Mouse (Mus musculus) forelimb bud, embryonic 11.5 days (tissue): ENCODE results near the gene Carmil3.
A peak's percentile ranks its signal among the peaks of the same experiment; 100 is the strongest.

Experiments
- DNase-seq: peaks from one replicate; pipeline ENCODE4 v3.0.0-alpha.2; 2012; ENCODE audit warnings: low read depth, low spot score

The Carmil3 gene

GRCm38 (mm10) chr14:55490361-55491201, at the start of gene Carmil3:
Gene Carmil3, plus strand, starts transcription at chr14:55490651.
- peak; percentile 58 for DNase-seq

GRCm38 (mm10) chr14:55457693-55458092, 32.8 kb upstream of the Carmil3 start:
- DNase-seq = no peak

DNA sequence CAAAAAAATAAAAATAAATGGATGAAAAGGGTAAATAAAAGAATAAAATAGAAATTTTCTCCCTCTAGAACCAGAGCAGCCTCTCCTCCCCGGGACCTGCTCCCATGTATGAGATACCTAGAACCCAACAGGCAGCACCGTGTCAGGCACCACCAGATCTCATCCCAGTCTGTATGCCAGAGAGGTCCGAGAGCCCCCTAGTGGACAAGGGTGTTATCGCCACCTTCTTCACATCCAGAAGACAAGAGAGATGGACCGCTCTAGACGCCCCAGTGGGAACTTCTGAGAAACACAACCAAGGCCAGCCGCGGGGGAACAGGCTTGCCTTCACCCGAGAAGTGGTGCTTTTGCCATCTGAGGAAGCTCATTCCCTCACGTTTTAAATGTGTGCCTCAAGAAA, 32.2 kb upstream of the Carmil3 start:
- DNase-seq = peak; percentile 53

DNA sequence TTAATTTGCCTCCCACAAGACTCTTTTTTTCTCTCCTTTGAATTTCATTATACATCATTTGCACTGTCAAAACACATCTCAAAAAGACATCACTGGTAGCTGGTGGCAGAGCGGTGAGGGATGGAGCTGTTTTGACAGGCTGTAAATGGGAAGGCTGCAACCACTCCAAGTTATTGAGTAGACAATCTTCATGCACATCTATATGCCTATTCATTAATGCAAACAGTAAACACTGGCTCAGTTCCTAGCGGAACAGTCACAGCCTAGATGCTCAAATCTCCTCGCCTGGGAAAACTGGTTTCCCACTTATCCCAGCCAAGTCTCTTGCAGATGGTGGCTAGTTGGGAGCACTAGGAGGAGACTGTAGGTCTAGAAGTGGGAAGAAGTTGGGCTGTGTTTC, 31.7 kb upstream of the Carmil3 start:
- DNase-seq = no peak

DNA sequence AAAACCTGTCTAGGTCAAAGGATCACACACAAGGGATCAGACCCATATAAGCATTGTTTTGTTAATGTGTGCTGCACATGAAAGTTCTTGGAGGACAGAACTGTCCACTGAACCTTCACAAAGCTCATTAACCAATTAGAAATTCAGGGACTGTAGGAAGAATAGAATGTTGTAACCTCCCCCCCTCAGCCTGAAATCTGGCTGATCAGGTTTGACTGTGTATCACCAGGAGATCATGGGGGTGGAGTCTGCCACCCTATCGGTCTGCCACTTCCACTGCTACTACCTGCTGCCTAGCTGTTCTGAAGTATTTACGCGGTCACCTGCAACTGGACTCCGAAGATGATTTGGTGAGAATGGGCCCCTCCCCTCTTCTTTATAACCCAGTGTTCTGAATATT, 30.7 kb upstream of the Carmil3 start:
- DNase-seq = no peak

- no peak for DNase-seq
These were observed 30.2 kb upstream of the Carmil3 start for GRCm38 (mm10) chr14:55460297-55460696.

DNA sequence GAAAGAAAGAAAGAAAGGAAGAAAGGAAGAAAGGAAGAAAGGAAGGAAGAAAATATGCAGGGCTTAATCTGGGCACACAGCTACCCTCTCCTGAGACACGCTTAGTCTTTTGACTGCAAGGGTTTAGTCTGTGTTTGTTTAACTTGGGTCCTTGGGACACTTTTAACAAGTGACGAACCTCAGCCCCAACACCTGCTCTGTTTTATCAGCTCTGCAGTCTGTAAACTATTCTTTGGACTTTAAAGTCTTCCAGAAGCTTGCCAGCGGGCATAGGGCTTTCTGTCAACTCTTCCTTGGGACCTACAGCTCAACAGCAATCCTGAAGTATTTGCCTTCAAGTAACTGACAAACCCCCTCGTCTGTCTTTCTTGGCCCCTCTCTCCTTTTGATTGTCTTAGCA, 28.7 kb upstream of the Carmil3 start:
- DNase-seq = no peak

GRCm38 (mm10) chr14:55466481-55466880, 24.0 kb upstream of the Carmil3 start:
- DNase-seq = no peak

DNA sequence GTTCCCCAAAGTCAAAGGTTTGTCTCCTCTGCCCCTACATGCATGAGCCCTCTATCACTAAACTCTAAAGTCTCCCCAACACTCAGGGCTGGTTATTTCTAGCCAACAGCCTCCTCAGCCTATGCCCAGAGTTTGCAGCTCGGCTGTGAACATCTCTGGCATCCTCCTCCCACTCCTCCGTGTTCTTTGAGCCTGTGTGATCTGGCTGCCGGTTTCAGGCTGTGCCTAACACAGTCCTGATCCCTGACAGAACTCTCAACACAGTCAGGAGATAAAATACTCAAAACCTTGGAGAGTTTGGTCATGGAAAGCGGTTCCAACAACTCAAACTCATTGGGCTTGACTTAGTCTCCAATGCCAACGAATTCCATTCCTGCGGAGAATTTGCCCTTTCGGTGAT, 23.3 kb upstream of the Carmil3 start:
- DNase-seq = no peak

DNA sequence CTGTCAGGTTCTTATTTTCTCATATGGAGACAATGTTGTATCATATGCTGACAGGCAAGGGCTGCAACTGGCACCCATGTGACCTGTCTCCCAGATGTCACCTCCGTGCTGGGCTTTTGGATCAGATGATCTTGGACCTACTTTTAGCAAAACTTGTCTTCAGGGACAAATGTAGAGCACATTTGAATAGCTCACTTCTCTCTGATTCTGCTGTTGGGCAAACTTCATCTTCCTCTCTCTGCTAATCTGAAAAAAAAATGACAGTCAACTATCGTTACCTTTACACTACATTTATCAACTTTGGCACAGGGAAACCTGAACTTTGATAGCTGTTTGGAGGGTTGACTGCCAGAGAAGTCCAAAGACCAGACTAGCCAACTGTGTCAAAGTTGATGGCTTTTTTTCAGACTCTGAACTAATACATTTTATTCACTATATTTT, 22.1 kb upstream of the Carmil3 start:
- DNase-seq = no peak

DNA sequence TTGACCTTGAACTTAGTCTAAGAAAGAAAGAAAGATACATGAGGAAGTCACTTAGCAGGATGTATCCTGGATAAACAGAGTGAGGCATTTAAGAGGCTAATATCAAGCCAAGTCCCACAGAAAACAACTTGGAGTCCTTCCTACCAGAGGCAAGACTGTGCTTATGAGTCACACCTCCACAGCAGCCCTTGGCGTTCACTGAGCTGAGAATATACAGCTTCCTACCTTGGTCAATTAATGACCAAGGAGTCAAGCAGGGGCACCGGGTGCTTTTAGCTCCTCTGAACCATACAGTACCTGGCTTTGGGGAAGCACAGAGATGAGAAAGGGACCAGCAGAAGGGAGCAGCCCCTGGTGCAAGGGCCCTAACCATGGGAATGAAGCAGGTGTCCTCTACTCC, 21.4 kb upstream of the Carmil3 start:
- no peak for DNase-seq

DNA sequence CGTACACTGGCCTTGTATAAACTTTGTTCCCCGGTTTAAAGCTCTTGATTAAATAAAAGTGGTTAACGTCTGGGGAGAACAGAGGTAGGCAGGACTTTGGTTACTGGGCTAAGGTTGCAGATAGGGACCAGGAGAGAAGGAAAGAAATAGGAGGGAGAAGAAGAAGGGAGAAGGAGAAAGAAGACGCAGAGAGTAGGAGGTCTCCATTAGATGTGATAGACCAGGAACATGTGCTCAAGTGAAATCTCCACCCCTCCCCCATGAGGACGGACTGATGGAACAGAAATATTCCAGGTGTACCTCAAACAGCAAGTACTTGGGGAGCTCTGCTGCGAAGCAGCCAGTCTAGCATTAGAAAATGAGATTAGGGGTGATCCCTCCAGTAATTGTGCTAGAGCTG, 20.6 kb upstream of the Carmil3 start:
- DNase-seq = no peak

- DNase-seq = no peak
These were observed 19.6 kb upstream of the Carmil3 start for GRCm38 (mm10) chr14:55470806-55471205.

DNA sequence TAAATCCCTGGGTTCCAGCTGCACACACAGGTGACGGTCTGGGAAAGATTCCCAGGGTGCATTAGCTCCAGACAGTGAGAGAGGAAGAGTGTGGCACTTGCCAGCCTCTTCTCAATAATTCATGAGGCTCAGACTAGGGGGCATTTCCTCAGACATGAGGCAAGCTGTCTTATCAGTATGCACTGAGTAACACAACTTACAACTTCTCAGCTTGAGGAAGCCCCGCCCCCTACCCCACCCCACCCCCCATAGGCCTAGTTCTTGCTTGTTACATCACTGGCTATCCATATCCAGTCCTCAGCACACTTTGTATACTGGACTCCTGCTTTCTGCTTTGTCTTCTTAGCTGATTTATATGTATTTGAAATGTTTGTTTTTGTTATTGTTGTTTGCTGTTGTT, 14.8 kb upstream of the Carmil3 start:
- no peak for DNase-seq

DNA sequence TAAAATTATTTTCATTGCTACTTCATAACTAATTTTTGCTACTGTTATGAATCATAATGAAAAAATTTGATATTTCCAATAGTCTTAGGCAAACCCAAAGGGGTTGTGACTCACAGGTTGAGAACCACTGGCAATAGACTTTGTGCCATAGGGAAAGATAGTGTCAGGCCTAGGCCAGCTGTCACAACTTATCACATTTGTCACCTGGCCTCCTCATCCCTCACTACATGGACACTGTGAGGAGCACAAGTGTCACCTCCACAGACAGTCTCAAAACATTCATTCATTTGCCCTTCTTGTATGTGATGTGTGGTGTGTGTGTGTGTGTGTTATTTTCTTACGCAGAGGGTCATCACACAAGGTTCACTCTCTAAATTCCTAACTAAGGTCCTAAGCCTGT, 13.0 kb upstream of the Carmil3 start:
- DNase-seq = no peak

- no peak for DNase-seq
These were observed 12.6 kb upstream of the Carmil3 start for GRCm38 (mm10) chr14:55477829-55478228.

- DNase-seq = peak; percentile 79
These were observed 11.5 kb upstream of the Carmil3 start, which contains the start of gene Dhrs4 for GRCm38 (mm10) chr14:55478651-55479599. Gene Dhrs4, plus strand, starts transcription at chr14:55478758.

DNA sequence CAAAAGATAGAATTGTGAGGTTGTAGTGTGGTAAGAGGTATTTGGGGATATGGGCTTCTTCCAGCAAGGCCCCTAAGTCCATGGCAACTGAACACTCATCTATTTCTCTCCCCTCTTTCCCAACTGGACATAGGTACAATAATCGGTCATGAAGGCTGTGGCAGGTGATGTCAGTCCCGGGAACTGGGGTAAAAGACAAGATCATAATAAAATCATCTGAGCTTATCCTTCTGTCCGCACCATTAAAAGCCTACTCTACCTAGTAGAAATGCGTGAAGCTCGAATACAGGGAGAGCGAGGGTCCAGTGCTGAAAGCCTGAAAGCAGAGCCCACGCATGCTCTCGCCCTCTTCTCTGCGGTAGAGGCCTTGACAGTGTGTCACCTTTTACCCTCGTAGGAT, 10.8 kb upstream of the Carmil3 start:
- no peak for DNase-seq

DNA sequence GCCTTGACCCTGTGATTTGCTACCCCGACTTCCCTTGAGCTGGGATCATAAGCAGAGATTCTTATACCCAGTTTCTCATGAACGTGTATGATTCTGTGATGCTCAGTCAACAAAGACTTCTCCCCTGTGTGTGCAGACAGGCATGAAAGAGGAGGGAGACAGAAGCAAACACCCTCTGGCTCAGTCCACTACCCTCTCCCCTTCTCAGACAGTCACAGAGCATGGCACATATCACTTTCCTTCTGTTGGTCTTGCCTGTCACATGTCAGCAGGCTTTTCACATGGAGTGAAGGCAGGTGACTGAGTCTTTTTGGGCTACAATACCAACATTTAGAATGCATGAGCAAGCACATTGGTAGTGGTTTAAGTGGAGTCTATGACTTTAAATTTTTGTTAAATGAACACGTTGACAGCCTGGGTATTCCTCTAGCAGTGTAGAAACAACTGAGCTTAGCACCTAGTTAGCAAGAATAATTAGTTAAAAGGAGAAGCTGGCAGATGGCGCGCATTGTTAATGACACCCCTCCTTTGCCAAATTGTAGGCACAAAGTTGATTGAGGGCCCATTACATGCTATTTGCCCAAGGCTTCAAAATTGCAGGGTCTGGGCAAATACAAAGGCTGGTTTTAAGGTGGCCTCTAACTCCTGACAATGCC, 5.9 kb upstream of the Carmil3 start:
- DNase-seq = no peak

GRCm38 (mm10) chr14:55486836-55487235, 3.6 kb upstream of the Carmil3 start:
- no peak for DNase-seq

- DNase-seq = peak; percentile 57
These were observed 911 bp downstream of the Carmil3 start for GRCm38 (mm10) chr14:55491291-55491833.

- DNase-seq = no peak
These were observed 1.7 kb downstream of the Carmil3 start for GRCm38 (mm10) chr14:55492103-55492502.
